Mouse (Mus musculus) layer of hippocampus, adult 11-12 months (tissue): ENCODE data around the gene B4gat1.

Source experiments
- DNase-seq: peaks from one replicate; pipeline ENCODE4 v3.0.0; 2022; ENCODE audit warnings: low spot score

The B4gat1 gene

GRCm38 (mm10) chr19:5058801-5059771, 20.5 kb downstream of the B4gat1 start:
- DNase-seq: no peak

DNA sequence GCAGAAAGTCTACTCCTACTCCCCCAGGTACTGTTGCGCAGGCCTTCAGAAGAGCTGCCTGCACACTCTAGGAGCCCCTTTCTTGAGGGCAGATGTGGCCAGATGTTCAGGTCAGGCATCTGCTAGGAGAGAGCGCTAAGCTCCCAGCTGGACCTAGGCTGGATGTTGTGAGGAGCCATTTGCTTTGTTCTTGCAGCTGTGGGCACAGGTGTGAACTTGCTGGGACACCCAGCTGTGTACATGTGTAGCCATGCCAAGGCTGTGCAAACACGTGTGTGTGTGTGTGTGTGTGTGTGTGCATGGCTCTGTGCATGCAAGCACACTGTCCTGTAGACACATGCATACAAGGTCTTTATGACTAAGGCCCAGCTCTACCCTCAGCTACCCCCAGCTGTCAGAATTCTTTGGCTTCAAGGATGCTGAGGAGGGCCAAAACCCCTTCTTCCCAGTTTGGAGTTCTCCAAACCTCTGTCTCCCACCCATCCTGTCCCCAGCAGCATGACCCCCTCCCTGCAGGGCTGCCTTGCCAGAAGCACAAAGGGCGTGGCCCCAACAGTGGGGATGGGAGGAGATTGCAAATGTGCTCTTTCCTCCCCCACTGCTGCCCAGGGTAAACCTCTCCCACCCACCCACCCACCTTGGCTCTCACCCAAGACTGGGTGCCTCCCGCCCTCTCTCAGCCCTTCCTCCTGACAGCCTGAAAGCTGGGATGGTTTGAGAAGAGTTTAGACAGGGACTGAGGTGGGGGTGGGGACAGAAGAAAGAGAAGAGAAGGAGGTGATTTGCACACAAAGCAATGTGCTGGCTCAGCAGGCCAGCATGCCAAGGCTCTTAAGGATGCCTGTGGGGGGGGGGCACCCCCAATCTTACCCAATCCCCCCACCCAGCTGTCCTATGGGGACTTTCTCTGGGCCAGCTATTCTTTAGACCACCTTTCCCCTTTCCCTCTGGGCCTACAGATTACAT, 22.0 kb downstream of the B4gat1 start:
- DNase-seq: no peak

DNA sequence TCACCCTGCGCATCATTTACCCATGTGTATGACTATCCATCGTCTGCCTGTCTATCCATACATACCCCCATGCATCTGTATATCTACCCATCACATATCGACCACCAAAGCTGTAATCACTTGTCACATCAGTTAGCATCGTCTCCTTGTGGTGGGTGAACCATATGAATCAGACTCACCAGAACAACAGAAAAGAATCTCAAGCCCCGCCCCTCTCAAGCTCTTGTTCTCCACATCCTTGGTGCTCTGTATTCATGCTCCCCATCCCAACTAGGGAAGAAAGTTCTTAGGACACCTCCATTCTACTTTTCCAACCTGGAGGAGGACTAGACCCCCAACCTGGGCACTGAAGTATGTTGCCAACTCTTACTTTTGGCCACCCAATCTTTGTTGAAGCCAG, 23.4 kb downstream of the B4gat1 start:
- DNase-seq: no peak

- no peak for DNase-seq
These were observed 23.8 kb downstream of the B4gat1 start for GRCm38 (mm10) chr19:5062446-5062845.

- no peak for DNase-seq
These were observed 26.5 kb downstream of the B4gat1 start for GRCm38 (mm10) chr19:5065104-5065503.

- no peak for DNase-seq
These were observed 28.6 kb downstream of the B4gat1 start for GRCm38 (mm10) chr19:5067040-5067799.

DNA sequence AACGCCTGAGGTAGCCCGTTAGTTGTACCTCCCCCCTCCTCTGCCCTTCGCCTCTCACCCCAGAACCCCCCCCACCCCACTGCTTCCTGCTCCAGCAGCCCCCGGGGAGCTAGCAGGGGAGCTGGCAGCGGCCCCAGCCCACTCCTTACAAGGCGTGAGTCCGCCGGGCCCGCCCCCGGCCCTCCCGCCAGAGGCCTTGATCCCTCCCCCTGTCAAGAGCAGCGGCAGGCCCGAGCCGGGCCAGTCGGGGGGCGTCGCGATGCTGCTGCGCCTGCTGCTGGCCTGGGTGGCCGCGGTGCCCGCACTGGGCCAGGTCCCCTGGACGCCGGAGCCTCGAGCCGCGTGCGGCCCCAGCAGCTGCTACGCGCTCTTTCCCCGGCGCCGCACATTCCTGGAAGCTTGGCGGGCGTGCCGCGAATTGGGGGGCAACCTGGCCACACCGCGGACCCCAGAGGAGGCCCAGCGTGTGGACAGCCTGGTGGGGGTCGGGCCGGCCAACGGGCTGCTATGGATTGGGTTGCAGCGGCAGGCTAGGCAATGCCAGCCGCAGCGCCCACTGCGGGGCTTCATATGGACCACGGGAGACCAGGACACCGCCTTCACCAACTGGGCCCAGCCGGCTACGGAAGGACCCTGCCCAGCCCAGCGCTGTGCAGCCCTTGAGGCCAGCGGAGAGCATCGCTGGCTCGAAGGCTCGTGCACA, 29.4 kb downstream of the B4gat1 start, which contains the start of gene Cd248:
Cd248 (plus strand) TSS at position 212 of the 703 bp plus-strand sequence.
- DNase-seq: no peak

- no peak for DNase-seq
These were observed 30.1 kb downstream of the B4gat1 start for GRCm38 (mm10) chr19:5068570-5069234.

- no peak for DNase-seq
These were observed 30.9 kb downstream of the B4gat1 start for GRCm38 (mm10) chr19:5069486-5069885.

- no peak for DNase-seq
These were observed 31.4 kb downstream of the B4gat1 start for GRCm38 (mm10) chr19:5069978-5070377.

GRCm38 (mm10) chr19:5071077-5071476, 32.5 kb downstream of the B4gat1 start:
- DNase-seq: no peak

DNA sequence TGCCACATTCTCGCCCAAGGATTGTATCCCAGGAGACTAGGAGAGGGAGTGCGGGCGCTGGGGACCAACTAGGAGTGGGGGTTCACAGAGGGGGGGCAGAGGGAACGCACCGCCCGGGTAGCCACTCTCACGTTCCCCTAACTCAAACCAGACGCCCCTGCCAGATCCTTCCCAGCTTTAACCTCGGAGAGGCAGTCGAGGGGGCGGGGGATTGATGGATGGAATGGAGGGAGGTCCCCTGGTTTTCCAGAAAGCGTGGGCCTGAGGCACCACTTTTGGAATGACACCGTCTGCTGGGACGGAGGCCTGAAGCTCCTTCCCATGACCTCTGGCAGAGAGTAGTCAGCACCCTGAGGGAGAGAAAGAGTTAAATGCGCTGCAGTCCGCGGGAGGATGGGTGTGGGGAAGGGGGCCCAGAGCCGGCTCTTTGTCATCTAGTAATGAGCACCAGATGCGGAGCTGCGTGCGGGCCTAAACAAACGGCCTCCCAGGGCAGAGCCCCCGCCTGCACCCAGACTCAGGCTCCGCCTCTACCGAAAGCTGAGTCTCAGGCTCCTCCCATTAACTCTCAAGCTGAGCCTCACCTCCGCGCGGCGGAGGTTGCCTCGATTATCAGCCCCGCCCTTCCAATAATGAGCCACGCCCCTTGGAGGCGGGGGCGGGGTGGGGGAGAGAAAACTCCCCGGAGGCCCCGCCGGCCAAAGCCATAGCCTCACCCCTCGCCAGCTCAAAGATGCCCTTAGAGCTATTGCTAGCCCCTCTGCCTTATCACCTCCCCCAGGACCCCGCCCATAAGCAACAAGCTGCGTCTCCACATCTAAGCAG, 33.1 kb downstream of the B4gat1 start:
- DNase-seq: peak; percentile 57

GRCm38 (mm10) chr19:5072389-5073019, 33.9 kb downstream of the B4gat1 start:
- DNase-seq: no peak

DNA sequence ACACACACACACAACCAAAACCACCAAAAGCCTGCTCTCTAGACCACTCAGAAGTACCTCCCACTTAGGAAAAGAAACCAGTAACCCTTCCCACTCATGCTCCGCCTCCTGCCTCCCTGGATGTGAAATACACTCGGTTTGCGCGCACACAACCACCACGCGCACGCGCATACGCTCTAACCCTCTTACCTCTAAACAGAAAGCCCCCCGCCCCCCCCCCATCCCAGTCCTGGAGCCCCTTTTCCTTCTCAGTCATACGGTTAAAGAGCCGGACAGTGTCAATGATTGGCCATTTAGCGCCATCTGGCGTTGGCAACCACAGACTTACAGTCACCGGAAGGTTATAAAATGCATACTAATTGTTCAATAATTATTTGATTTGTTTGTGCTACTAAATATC, 34.4 kb downstream of the B4gat1 start:
- peak; percentile 51 for DNase-seq

DNA sequence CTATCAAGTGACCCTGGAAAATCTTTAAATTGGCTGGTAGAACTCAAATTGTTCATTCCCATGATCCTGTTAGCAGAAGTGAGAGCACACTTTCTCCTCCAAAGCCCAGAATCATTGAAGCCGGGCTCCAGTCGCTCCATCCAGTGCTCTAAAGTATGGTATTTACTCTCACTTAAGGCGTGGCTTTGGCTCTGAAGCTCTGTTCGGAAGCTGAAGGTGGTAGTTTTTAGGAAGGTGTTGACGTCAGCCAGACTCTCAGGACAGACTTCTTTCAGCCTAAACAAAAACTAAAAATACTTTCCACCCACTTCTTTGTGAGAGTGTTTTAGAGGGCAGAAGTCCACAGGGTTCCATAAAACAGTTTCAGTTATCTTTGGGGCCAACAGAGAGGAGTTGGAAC, 34.9 kb downstream of the B4gat1 start:
- no peak for DNase-seq

GRCm38 (mm10) chr19:5079279-5079678, 40.7 kb downstream of the B4gat1 start:
- DNase-seq: no peak

- no peak for DNase-seq
These were observed 43.4 kb downstream of the B4gat1 start for GRCm38 (mm10) chr19:5082005-5082404.

- DNase-seq: no peak
These were observed 44.0 kb downstream of the B4gat1 start for GRCm38 (mm10) chr19:5082596-5082995.
